Mouse (Mus musculus): ENCODE results near the gene Txndc11. TPM values are rescaled to one million over a fixed set of nuclear protein-coding genes. Genes with fewer than 3 reads are reported as not detected.
"Not testable (repeated sequence)": the region's sequence is repeated elsewhere in the genome, so short reads cannot be mapped to it uniquely, and the experiment has no call there.

The Txndc11 gene
- total RNA-seq (2021) = 10 to 100 TPM; 26.4 to 27.5 TPM

GRCm38 (mm10) chr16:11134348-11135344 lies at the start of gene Txndc11:
Gene Txndc11, minus strand, starts transcription at chr16:11134650.
- peak; percentile 100 for DNase-seq

DNA sequence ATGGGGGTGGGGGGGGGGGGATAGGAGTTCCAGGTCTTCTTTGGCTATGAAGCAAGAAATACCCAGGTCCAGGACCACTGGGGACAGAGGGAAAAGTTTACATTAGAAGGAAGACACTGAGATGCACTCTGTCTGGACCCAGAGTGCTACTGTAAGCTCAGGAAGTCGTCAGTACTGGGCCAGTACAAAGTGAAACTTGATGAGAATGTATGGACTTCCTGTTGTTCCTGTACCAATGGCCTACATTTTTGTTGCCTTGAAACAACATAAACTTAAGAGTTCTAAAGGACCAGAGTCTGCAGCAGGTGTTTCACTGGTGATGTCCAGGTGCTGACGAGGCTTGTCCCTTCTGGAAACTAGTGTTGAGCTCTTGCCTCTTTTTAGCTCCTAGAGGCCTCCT lies 43.0 kb upstream of the Txndc11 start:
- no peak for DNase-seq

DNA sequence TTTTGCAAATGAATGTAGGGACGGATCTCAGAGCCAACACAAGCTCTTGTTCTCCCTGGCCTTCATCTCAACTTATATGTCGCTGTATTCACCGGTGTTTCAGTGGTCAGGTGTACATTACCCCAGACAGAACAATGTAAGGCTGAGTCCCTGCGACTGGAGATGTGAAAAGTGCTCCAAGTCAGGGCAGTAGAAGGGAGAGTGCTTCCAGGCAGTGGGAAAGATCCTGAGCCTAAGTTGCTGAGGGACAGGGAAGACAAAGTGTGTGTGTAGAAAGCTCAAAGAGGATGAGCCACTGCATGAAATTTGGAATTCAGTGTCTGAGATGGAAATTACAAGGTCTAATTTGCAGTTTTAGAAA lies 42.4 kb upstream of the Txndc11 start:
- DNase-seq = no peak

GRCm38 (mm10) chr16:11176208-11176883 lies 41.9 kb upstream of the Txndc11 start, which contains the start of gene Zc3h7a:
Gene Zc3h7a, minus strand, starts transcription at chr16:11176393.
- peak; percentile 93 for DNase-seq

DNA sequence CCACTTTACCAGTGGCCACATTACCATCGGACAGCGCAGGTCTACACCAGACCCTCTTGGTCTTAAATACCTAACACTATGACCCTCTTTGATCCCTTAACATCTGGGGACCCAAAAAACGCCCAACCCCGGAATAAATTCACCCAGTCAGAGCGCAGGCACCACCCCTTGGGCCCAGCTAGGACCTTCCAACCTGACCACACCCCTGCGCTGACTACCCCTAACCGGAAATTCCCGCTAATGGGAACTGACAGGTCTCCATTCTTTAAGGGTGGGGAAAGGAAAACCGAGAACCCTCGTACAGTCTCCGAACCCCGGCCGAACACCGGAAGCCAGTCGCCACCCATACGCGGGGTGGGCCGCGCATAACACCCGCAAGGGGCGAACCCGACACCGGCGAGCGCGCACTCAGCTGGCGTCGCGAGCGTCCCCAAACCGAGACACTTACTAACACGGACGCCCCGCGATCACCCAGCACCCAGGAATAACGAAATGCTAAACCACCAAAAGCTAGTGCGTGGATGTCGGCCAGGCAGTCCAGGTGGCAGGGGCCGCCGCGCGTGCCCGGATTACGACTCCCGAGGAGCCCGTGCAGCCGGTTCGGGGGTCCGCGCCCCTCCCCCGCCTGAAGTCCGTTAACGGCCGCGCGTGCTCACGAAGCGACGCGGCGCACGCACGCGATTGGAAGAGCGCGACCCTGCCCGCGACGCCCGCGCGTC lies 41.2 kb upstream of the Txndc11 start:
- DNase-seq = peak; percentile 56

DNA sequence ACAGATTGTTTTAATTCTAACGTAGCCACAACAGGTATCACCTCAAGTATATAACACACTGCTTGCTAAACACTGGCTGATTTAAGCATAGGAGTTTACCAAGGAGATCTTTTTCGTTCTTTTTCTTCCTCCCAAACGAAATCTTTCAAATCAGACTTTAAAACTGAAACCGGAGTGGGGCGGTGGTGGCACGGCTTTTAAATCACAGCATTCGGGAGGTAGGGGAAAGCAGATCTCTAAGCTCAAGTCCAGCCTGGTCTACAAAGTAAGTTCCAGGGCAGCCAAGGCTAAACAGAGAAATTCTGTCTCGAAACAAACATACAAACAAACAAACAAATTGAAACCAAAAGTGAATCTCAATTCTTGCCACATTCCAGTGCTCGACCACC lies 40.6 kb upstream of the Txndc11 start:
- DNase-seq = no peak

- DNase-seq = peak; percentile 59
Measured at GRCm38 (mm10) chr16:11174671-11175081, 40.2 kb upstream of the Txndc11 start.

- no peak for DNase-seq
Measured at GRCm38 (mm10) chr16:11171679-11172078, 37.2 kb upstream of the Txndc11 start.

- no peak for DNase-seq
Measured at GRCm38 (mm10) chr16:11166431-11166830, 32.0 kb upstream of the Txndc11 start.

- no peak for DNase-seq
Measured at GRCm38 (mm10) chr16:11164695-11165255, 30.3 kb upstream of the Txndc11 start.

DNA sequence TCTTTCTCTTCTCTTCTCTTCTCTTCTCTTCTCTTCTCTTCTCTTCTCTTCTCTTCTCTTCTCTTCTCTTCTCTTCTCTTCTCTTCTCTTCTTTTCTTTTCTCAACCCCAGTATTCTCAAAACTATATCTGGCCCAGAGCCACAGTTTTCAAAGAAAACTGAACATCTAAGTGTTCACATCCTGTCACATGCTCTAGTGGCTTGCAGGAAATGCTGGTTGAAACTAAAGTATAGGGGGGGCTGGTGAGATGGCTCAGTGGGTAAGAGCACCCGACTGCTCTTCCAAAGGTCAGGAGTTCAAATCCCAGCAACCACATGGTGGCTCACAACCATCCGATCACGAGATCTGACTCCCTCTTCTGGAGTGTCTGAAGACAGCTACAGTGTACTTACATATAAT lies 23.3 kb upstream of the Txndc11 start:
- DNase-seq = not testable (repeated sequence)

DNA sequence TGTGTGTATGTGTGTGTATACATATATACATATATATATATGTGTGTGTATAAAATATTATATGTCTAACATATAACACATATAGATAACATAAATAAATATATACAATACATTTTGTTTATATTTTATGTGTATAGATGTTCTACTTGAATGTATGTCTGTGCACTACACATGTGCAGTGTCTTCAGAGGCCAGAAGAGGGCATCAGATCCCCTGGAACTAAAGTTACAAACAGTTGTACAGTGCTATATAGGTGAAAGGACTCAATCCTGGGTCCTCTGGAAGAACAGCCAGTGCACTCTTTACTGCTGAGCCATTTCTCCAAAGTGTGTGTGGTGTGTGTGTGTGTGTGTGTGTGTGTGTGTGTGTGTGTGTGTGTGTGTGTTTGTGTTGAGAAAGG lies 20.1 kb upstream of the Txndc11 start:
- DNase-seq = no peak

DNA sequence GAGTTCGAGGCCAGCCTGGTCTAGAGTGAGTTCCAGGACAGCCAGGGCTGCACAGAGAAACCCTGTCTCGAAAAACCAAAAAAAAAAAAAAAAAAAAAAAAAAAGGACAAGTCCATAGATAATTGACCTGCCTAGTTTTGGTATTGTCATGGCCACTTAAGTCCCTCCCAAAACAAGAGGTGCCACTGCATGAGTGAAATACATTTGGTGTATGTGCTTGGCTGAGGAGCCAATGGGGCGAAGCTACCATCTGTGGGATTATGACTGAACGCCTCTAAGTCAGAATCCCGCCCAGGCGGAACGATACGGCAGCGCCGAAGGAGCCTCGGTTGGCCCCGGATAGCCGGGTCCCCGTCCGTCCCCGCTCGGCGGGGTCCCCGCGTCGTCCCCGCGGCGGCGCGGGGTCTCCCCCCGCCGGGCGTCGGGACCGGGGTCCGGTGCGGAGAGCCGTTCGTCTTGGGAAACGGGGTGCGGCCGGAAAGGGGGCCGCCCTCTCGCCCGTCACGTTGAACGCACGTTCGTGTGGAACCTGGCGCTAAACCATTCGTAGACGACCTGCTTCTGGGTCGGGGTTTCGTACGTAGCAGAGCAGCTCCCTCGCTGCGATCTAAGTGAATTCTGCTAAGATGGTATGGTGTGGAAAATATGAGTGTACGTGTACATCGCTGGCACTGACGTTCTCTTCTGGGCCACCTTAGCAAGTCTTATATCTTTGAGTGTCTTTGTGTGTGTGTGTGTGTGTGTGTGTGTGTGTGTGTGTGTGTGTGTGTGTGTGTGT lies 9.4 kb upstream of the Txndc11 start:
- peak; percentile 100 for DNase-seq

DNA sequence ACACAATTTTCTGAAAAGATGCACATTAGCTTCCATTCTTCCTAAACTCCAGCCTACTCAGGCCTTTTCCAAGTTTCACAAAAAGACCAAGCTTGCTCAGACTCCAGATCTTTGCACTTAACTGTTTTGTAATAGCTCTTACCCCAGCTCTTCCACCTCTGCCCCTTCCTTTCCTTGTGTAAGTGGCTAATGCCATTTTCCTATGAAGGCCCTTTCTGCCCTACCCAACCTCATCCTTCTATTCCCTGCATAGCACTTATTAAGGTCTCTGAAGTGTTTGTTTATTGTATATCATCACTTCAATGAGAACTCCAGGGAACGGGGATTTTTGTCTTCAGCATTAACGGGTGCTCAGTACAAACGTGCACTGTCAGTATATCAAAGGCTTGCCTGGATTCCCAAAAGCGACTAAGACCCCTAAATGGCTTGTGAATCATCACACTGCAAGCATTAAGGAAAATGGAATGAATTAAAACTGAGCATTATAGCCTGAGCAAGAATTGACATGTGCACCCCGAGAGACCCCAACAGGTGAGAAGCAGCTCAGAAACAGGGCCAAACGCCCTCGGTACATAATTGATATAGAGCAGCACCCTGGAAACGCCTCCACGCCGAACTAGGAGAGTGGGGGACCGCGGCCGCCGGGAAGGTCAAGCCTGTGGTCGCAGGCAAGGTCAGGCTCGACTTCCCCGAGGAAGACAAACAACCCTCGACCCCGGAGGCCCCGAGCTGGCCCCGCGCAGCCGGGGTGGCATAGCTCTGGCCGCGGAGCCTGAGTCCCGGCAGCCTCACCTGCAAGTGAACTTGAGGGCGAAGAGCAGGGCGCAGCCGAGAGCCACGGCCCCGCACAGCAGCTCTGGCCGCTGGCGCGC lies 738 bp downstream of the Txndc11 start:
- no peak for DNase-seq

GRCm38 (mm10) chr16:11132839-11133238 lies 1.6 kb downstream of the Txndc11 start:
- DNase-seq = no peak

GRCm38 (mm10) chr16:11128301-11128700 lies 6.1 kb downstream of the Txndc11 start:
- DNase-seq = no peak

DNA sequence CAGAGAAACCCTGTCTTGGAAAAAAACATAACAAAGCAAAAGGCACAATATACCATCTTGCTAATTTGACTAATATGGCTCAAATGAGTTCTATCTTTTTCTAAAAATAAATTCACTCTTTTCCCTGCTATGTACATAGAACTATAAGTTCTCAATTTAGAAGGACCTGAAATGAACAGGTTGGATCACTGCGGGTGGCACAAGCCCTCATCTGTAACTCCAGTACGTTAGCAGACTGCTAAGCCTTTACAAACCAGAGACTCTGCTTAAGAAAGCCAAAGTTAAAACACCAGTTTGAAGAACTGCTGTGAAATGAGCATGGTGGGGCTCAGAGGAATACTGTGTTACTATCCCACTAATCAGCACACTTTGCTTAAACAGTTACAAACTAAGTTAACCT lies 9.1 kb downstream of the Txndc11 start:
- no peak for DNase-seq

DNA sequence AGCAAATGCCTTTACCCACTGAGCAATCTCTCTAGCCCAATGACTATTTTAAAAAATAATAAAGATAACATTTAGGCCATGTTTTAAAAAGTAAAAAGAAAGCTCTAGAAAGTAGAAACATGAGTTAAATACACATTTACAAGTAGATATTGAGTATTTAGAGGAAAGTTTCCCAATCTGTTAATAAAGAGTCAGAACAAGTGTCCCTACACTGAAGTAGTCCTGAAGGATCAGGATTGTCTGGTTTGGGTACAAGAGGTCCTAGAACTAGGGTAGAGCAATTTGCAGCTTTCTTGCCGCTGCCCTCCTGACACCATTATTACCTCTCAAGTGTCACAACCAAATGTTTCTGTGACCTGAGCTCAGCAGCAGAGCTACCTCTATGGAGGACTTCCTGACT lies 10.3 kb downstream of the Txndc11 start:
- no peak for DNase-seq

DNA sequence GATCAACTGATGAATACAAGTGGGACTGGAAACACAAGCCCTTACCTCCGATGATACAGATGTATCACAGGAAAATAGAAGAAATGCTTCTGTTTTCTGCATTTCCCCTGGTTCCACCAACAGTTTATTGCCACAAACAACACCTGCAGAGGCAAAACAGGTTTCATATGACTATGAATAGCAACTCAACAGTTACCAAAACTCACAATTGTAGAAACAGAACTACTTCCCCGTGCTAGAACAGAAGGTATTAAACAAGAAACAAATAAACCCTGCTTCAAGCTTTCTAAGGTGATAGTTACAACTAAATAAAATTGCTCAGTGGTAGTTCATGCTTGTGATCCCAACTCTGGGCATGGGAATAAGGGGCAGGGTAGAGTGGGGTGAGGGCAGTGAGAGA lies 11.8 kb downstream of the Txndc11 start:
- no peak for DNase-seq

DNA sequence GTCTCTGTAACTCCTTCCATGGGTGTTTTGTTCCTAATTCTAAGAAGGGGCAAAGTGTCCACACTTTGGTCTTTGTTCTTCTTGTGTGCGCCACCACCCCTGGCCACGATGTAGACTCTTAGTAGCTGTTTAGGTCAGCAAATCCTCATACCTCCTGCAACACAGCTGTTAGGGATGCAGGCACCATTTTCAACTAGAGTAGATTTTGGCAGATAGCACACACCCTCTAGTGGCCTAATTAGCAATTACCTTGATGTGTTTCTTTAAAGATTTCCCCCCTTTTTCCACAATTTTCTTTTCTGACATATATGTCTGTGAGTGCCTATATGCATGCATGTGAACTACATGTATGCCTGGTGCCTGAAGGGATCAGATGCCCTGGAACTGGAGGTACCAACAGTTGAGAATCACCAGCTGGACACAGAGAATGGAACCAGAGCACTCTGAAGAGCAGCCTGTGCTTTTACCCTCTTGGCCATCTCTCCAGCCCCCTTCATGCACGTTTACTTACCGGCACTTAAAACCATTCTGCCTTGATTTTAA lies 25.2 kb downstream of the Txndc11 start:
- DNase-seq = no peak
